Mouse (Mus musculus): ENCODE measurements around the gene Cap2. TPM values are rescaled to one million over a fixed set of nuclear protein-coding genes. Genes with fewer than 3 reads are reported as not detected.

Gene Cap2
- total RNA-seq, 2 experiments from 2014 or later, result 1.7 TPM; not detected in 1

- ATAC-seq (replicated peaks; ENCODE audit: low FRiP score, low TSS enrichment, poor library complexity, severe bottlenecking), result peak; percentile 92
Measured at GRCm38 (mm10) chr13:46669048-46669619, 167.5 kb downstream of the Cap2 start, which contains the start of gene Fam8a1. TSS of gene Fam8a1 (plus strand) at chr13:46669522.

DNA sequence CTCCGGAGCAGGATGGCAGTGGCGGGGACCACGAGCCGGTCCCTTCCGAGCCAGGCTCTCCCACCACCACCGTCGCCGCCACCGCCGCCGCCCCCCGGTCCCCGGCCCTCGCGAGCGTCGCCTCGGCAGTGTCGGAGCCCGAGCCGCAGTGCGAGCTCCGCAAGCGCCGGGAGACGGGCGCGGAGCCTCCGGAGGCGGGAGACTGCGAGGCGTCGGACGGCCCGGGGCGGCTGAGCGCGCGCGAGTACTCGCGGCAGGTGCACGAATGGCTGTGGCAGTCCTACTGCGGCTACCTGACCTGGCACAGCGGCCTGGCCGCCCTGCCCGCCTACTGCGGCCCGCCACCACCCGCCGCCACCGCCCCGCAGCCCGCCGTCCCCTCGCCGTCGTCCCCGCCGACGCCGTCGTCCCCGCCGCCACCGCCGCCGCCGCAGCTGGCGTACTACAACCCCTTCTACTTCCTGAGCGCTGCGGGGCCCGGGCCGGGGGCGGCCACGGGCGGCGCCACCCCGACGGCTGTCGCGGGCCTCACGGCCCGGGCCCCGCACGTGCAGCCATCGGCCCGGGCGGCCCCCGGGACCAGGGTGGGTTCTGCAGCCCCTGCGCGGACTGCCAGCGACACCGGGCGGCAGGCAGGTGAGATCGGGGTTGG is 168.1 kb downstream of the Cap2 start:
- no peak; the same call in 1 of the 2 replicates for ATAC-seq (replicated peaks; ENCODE audit: low FRiP score, low TSS enrichment, poor library complexity, severe bottlenecking)

DNA sequence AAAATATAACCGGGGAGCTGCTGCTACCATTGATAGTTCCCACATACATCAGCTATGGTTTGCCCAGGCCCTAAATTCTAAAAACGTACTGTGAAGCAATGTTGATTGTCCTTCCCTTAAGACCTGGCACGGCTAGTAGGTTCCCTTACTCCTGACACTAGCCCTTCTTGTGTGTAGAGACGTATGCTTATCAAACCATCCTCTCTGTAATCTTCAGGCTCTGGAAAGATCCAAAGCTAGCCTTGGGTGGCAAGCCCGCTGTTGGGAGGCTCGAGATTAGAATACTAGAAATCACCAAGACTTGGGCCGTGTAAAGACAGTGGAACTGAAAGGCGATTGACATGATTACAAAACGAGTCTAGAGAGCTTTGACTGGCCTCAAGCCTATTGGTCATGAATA is 168.9 kb downstream of the Cap2 start:
- ATAC-seq (replicated peaks; ENCODE audit: low FRiP score, low TSS enrichment, poor library complexity, severe bottlenecking), result peak; percentile 66

DNA sequence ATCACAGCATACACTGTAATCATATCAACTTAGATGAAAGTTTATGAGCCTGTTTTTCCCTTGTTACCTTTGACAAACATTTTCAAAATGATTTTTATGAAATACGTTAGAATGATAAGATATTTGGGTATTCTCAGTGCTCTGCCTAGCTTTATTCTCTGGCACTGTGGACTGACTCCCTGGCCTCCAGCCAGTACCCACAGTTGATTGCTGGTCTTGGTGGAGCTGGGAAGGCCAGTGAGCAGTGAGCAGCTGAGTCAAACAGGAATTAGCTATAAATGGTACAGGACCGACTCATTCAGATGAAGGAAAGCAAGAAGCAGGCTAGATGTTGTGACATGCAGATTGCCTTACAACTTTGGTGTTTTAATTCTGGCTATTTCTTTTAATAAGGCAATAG is 173.0 kb downstream of the Cap2 start:
- no peak for ATAC-seq (replicated peaks; ENCODE audit: low FRiP score, low TSS enrichment, poor library complexity, severe bottlenecking)

DNA sequence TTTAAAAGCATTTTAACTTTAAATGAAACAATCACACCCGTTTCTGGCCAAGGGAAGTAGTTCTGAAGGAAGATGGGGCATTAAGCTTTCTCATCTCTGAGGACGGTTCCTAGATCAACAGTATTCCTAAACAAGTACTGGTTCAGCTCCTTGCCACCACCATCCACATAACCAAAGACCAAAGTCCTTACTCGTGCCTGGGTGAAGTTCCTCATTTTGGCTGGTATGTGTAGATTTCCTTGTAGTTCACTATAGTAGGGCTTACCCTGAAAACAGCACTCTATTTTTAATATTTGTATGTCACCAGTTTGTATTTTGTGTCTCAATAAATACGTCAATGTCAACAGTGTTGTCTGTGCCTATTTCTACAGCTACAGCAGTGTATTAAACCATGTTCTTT is 176.1 kb downstream of the Cap2 start:
- ATAC-seq (replicated peaks; ENCODE audit: low FRiP score, low TSS enrichment, poor library complexity, severe bottlenecking), result no peak

GRCm38 (mm10) chr13:46682921-46683320 is 181.3 kb downstream of the Cap2 start:
- no peak for ATAC-seq (replicated peaks; ENCODE audit: low FRiP score, low TSS enrichment, poor library complexity, severe bottlenecking)

DNA sequence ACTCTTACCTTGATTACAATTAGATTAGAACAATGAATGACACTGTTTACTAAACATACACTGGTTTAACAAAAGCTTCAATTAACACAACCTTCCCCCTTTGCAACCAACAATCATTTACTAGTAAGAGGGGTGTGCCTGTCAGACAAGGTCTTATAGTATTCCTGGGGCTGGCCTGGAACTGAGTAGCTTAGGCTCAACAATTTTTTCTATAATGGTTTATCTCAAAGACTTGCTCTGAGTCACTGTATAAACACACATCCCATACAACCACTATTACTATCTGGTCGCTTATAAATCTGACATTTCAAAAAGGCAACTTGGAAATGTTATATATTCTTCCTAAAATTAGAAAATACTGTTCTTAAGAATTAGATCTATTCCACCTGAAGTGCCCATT is 181.7 kb downstream of the Cap2 start:
- ATAC-seq (replicated peaks; ENCODE audit: low FRiP score, low TSS enrichment, poor library complexity, severe bottlenecking), result no peak

- no peak for ATAC-seq (replicated peaks; ENCODE audit: low FRiP score, low TSS enrichment, poor library complexity, severe bottlenecking)
Measured at GRCm38 (mm10) chr13:46690559-46691241, 189.1 kb downstream of the Cap2 start.

DNA sequence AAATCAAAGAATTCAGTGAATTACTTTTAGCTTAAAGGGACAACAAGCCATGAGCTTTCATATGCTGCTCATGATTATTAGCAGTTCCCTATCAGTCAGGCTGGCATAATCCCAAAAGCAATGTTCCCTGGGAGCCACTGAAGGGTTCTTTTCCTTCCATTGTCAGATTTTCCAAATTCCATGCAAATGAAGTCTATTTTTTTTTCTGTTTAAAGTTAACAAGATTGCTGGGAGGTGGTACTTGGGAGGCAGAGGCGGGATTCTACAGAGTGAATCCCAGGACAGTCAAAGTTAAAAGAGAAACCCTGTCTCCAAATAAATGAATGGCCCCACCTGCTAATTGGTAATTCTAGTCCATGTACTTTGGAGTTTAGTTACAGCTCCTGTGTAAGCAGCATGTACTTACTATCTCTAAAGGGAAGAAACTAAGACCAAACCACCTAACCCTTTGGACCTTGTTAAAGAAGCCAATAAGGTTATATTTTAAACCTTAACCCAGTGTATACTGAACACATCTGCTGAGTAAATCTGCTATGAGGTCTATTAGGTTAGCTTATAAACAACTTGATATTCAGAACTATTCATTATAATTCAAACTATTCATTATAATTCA is 193.8 kb downstream of the Cap2 start:
- no peak for ATAC-seq (replicated peaks; ENCODE audit: low FRiP score, low TSS enrichment, poor library complexity, severe bottlenecking)

GRCm38 (mm10) chr13:46695932-46696331 is 194.3 kb downstream of the Cap2 start:
- no peak for ATAC-seq (replicated peaks; ENCODE audit: low FRiP score, low TSS enrichment, poor library complexity, severe bottlenecking)

DNA sequence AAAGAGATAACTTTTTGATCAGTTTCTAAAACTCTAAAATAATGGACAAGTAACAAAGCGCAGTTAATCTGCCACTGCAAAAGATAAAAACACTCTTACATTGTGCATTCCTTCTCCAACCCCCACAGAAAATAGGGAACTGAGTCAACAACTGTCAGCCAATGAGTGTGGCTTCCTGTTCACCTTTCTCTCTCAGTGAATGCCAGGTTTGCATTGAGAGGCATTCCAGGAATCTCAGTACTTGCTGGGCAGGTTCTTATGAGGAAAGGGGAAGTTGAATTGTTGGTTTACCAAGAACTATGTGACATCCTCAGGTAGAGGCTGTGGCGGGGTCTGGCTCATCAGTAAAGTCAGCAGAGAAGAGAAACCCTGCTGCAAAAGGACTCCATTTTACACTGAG is 195.1 kb downstream of the Cap2 start:
- no peak for ATAC-seq (replicated peaks; ENCODE audit: low FRiP score, low TSS enrichment, poor library complexity, severe bottlenecking)

DNA sequence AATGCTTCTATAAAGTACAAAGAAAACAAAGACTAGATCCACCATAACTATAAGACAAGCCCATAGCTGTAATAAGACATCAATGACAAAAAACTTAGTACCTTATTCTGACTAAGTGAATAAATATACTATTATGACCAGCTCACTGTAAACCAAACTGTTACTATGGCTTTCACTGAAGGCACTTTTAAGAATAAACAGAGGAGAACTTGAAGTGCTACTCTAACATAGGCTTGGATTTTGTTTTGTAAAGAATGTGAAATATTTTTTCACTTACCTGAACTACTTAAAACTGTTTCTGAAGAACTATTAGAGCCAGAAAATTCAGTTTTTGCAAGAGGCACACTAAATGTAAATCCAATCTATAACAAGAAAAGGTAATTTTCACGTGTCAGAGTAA is 197.7 kb downstream of the Cap2 start:
- no peak for ATAC-seq (replicated peaks; ENCODE audit: low FRiP score, low TSS enrichment, poor library complexity, severe bottlenecking)

Other genes with a start within 250 kb of the Cap2 start
- gene Stmnd1, start 228.1 kb upstream of the Cap2 start, total RNA-seq (2014; fragmentation: Nextera tagmentation), result not detected in 2 replicates
- not detected in 2 replicates for gene Stmnd1, start 228.1 kb upstream of the Cap2 start, total RNA-seq (2017)
- not detected in 2 replicates for gene Rbm24, start 83.4 kb upstream of the Cap2 start, total RNA-seq (2014; fragmentation: Nextera tagmentation)
- not detected in 2 replicates for gene Rbm24, start 83.4 kb upstream of the Cap2 start, total RNA-seq (2017)
- 12.1 and 14.3 TPM in 2 replicates for gene Fam8a1, start 167.7 kb downstream of the Cap2 start, total RNA-seq (2014; fragmentation: Nextera tagmentation)
- 9.4 and 11.6 TPM in 2 replicates for gene Fam8a1, start 167.7 kb downstream of the Cap2 start, total RNA-seq (2017)
- 104 and 186 TPM in 2 replicates for gene Nup153, start 226.1 kb downstream of the Cap2 start, total RNA-seq (2014; fragmentation: Nextera tagmentation)
- gene Nup153, start 226.1 kb downstream of the Cap2 start, total RNA-seq (2017), result 124 and 130 TPM in 2 replicates